Mouse (Mus musculus): ENCODE measurements around the gene Osbpl9. TPM values are rescaled to one million over a fixed set of nuclear protein-coding genes. Genes with fewer than 3 reads are reported as not detected.
A peak's percentile ranks its signal among the peaks of the same experiment; 100 is the strongest.

The Osbpl9 gene
- polyA plus RNA-seq, 1 experiment from 2014 or later = 60.0 TPM

DNA sequence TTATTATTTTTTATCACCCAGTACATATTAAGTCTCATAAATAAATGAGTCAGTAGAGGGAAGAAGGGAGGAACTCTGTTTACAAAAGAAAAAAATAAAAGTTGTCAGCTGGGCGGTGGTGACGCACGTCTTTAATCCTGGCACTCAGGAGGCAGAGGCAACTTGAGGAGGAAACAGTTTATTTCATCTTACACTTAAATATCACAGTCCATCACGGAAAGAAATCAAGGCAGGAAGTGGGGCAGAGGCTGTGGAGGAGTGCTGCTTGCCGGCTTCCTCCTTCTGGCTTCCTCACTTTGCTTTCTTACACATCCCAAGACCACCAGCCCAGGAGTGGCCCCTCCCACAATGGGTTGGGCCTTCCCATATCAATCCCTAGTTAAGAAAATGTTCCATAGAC, 24.0 kb upstream of the Osbpl9 start:
- WGBS = 66% methylated on average over 5 of the region's 5 CpGs
- Histone ChIP-seq H3K36me3 (replicated peaks) (no peaks in the 10 kb centered on the region), H3K4me3 (no peak overlapping the region), H3K27ac (replicated peaks) (no peak overlapping the region), H3K27me3 (replicated peaks; ENCODE audit: low read depth, poor library complexity, severe bottlenecking) (no peaks in the 10 kb centered on the region), H3K4me1 (peaks cover 18% of the 10 kb centered on the region), H3K9me3 (no peaks in the 10 kb centered on the region)
- DNase-seq (ENCODE audit: low spot score) = no peak

DNA sequence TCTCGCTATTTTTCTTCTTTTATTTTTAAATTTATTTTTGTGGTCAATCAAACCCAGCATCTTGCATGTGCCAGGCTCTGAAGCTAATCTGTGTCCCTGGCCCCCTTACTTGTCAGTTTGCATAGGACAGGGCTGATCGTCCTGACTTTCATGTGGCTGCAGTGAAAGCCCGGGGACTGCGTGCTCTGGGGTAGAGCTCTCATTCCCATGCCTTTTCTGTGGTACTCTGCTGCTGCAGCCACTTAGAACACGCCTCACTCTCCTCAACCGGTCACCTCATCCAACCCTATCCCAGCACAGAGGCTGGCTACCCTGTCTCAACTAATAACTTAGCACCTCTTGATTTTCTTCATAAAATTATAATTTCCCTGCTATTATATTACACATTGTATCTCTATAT, 23.5 kb upstream of the Osbpl9 start:
- Histone ChIP-seq H3K9me3 (no peaks in the 10 kb centered on the region), H3K36me3 (replicated peaks) (no peaks in the 10 kb centered on the region), H3K27ac (replicated peaks) (peak overlapping the region; percentile 52; the same call in 1 of the 2 replicates), H3K4me3 (no peak overlapping the region), H3K4me1 (peaks cover 18% of the 10 kb centered on the region), H3K27me3 (replicated peaks; ENCODE audit: low read depth, poor library complexity, severe bottlenecking) (no peaks in the 10 kb centered on the region)
- 67% methylated on average over 6 of the region's 6 CpGs for WGBS
- no peak for DNase-seq (ENCODE audit: low spot score)

DNA sequence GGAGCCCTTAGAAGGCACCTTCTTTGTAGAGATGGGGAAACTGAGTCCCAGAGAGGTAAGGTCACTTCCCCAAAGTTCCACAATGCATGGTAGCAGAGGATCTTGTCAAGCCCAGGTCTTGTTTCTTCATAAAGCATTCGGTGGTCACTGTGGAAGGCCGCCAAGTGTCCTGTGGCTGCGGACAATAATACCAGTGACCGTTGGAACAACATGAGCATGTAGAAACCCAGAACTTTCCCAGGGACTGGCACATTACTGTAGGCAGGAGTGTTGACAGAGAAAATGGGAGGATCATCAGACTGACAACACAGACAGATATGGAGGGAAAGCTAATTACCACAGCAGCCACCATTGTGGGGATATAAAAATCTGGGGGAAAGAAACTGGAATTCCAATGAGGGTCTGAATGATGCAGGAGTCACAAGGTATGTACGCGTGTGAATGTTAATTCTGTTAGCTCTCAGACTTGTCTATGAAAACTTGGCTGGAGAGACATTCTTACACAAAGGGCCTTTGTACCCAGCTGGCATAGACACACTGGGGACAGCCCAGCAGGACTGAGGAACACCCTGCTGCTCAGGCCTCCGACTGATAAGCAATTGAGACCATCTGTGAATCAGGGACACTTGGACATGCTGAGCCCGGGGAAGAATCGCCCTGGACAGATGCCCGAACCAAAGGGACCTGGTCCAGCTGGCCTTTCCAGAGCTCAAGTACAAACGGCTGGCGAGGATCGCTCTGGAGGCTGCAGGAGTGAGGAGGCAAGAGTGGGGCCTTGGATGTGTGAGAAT, 22.9 kb upstream of the Osbpl9 start:
- peak; percentile 29 for DNase-seq (ENCODE audit: low spot score)
- WGBS = 57% methylated on average over 13 of the region's 13 CpGs
- no peaks in the 10 kb centered on the region for H3K27me3 ChIP-seq (replicated peaks; ENCODE audit: low read depth, poor library complexity, severe bottlenecking)
- no peaks in the 10 kb centered on the region for H3K9me3 ChIP-seq
- peak overlapping the region; percentile 52 for H3K27ac ChIP-seq (replicated peaks)
- peaks cover 17% of the 10 kb centered on the region for H3K4me1 ChIP-seq
- no peak overlapping the region for H3K4me3 ChIP-seq
- H3K36me3 ChIP-seq (replicated peaks) = no peaks in the 10 kb centered on the region

DNA sequence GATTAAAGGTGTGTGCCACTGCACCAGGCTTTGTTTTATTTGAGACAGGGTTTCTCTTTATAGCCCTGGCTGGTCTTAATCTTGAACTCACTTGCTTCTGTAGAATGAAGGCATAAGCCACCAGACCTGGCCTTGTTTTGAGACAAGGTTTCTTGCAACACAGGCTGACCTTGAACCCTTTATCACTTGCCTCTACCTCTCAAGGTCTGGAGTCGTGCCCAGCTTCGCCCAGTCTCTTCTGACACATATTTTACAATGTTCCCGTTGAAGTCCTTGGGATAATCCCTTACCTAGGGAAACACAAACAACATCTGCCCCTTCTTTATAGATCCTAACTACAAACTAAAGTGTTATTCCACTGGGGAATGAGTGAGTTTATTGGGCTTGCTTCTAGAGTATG, 19.9 kb upstream of the Osbpl9 start:
- Histone ChIP-seq H3K4me1 (peaks cover 14% of the 10 kb centered on the region), H3K4me3 (no peak overlapping the region), H3K9me3 (no peaks in the 10 kb centered on the region), H3K27ac (replicated peaks) (no peak overlapping the region), H3K27me3 (replicated peaks; ENCODE audit: low read depth, poor library complexity, severe bottlenecking) (no peaks in the 10 kb centered on the region), H3K36me3 (replicated peaks) (no peaks in the 10 kb centered on the region)
- DNase-seq (ENCODE audit: low spot score) = no peak
- WGBS = 82% methylated on average over 3 of the region's 3 CpGs

DNA sequence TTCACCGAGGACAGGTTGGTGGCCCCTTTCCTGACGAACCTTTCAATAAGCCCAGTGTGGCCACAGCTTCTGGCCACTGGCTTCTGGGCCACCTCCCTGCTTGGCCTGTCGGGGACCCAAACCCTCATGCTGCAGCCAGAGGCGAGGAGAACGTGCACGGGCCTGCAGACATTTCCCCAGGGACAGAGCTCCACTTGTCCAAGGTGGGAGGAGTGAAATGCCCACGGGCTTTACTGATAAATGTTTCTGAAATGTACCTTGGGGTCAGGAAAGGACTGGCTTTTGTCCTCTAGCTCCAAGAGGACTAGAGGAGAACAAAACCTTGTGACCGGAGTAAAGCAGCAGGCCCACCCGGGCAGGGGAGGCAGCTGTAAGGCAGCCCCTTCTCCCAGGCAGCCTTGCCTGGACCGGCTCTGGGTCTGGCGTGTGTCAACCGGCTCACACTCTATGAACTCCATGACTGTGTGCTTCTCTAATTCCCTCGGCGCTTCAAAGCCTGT, 18.4 kb upstream of the Osbpl9 start:
- Histone ChIP-seq H3K4me3 (no peak overlapping the region), H3K9me3 (no peaks in the 10 kb centered on the region), H3K27ac (replicated peaks) (peak overlapping the region; percentile 54), H3K27me3 (replicated peaks; ENCODE audit: low read depth, poor library complexity, severe bottlenecking) (no peaks in the 10 kb centered on the region), H3K36me3 (replicated peaks) (no peaks in the 10 kb centered on the region), H3K4me1 (peaks cover 9% of the 10 kb centered on the region)
- no peak for DNase-seq (ENCODE audit: low spot score)
- WGBS = 71% methylated on average over 14 of the region's 14 CpGs

GRCm38 (mm10) chr4:109218008-109218407, 15.9 kb upstream of the Osbpl9 start:
- H3K9me3 ChIP-seq = no peaks in the 10 kb centered on the region
- H3K27ac ChIP-seq (replicated peaks) = no peak overlapping the region
- DNase-seq (ENCODE audit: low spot score) = no peak
- H3K4me1 ChIP-seq = no peaks in the 10 kb centered on the region
- H3K4me3 ChIP-seq = no peak overlapping the region
- H3K36me3 ChIP-seq (replicated peaks) = no peaks in the 10 kb centered on the region
- no peaks in the 10 kb centered on the region for H3K27me3 ChIP-seq (replicated peaks; ENCODE audit: low read depth, poor library complexity, severe bottlenecking)
- WGBS = 73% methylated on average over 7 of the region's 7 CpGs

DNA sequence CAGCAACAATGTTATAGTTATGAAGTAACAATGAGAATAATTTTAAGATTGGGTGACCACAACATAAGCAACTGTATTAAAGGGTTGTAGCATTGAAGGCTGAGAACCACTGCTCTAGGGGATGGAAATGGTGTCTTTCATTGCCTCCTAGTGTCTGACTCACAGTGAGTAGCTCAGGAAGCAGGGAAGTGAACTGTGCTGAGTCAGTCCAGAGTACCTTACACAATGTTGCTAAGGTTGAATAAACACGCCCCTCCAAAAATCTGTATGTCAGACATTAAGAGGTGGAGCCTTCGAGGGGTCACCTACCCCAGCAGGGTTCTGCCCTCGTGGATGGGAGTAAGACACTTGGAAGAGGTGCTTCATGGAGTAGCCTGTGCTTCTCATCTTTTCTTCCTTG, 11.9 kb upstream of the Osbpl9 start:
- Histone ChIP-seq H3K27me3 (replicated peaks; ENCODE audit: low read depth, poor library complexity, severe bottlenecking) (no peaks in the 10 kb centered on the region), H3K9me3 (no peaks in the 10 kb centered on the region), H3K4me1 (0 out of 2 replicates have a peak, but pooled peaks cover 2% of the 10 kb centered on the region), H3K27ac (replicated peaks) (no peak overlapping the region), H3K4me3 (no peak overlapping the region), H3K36me3 (replicated peaks) (no peaks in the 10 kb centered on the region)
- DNase-seq (ENCODE audit: low spot score) = no peak
- 69% methylated on average over 3 of the region's 3 CpGs for WGBS

DNA sequence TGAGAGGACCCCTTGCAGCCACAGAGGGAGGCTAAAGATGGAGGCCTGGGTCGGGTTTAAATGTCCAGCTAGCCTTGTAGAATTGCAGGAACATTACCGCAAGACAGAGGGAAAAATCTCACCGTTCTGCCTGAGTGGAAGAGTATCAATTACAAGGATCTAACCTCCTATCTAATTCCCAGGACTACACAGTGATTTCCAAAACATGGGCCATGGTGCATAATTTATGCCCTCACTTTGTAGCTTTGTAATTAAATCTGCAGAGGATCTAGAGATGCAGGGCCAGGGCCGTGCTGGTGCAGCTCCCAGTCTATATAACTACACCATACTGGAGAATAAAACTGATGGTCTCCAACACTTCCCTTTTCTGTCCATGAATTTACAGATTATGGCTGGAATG, 8.8 kb upstream of the Osbpl9 start:
- Histone ChIP-seq H3K4me1 (0 out of 2 replicates have a peak, but pooled peaks cover 2% of the 10 kb centered on the region), H3K4me3 (no peak overlapping the region), H3K9me3 (no peaks in the 10 kb centered on the region), H3K27me3 (replicated peaks; ENCODE audit: low read depth, poor library complexity, severe bottlenecking) (no peaks in the 10 kb centered on the region), H3K36me3 (replicated peaks) (no peaks in the 10 kb centered on the region), H3K27ac (replicated peaks) (no peak overlapping the region)
- WGBS = 72% methylated on average over 4 of the region's 4 CpGs
- no peak for DNase-seq (ENCODE audit: low spot score)

DNA sequence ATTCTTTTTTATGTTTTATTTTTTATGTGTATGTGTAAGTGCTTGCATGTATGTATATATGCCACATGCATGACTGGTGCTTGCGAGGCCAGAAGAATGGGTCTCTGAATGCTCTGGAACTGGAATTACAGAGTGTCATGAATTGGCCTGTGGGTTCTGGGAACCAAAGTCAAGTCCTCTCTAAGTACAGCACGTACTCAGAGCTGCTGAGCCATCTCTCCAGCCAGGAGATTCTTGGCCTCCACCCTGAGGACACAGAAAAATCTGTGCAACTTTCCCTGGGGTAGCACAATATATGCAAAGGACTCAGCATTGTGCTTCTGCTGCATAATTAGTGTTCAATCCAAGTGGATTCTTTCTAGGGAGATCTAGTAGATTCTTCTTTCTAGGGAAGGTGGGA, 8.2 kb upstream of the Osbpl9 start:
- DNase-seq (ENCODE audit: low spot score) = no peak
- Histone ChIP-seq H3K27ac (replicated peaks) (no peak overlapping the region), H3K9me3 (no peaks in the 10 kb centered on the region), H3K4me1 (0 out of 2 replicates have a peak, but pooled peaks cover 2% of the 10 kb centered on the region), H3K36me3 (replicated peaks) (no peaks in the 10 kb centered on the region), H3K4me3 (no peak overlapping the region), H3K27me3 (replicated peaks; ENCODE audit: low read depth, poor library complexity, severe bottlenecking) (no peaks in the 10 kb centered on the region)
- 85% methylated on average over 2 of the region's 2 CpGs for WGBS

DNA sequence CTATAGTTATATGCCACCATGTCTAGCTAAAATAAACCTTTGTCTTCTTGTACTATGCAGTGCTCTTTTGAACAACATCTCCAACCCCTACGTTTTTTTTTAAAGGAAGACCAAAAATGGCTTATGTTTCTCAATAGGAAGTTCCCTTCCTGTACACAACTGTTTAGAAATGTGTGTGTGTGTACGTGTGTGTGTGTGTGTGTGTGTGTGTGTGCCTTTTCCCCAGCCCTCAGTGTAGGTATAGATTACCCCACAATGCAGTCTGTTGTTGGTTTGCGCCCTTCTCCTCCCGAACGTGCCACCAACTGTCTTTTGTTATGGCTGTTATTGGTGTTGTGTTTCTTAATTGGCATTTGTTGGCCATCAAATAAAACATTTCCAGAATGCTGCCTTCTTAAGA, 5.5 kb upstream of the Osbpl9 start:
- peaks cover 3% of the 10 kb centered on the region for H3K4me1 ChIP-seq
- no peaks in the 10 kb centered on the region for H3K9me3 ChIP-seq
- WGBS = 77% methylated on average over 5 of the region's 5 CpGs
- no peak overlapping the region for H3K27ac ChIP-seq (replicated peaks)
- H3K27me3 ChIP-seq (replicated peaks; ENCODE audit: low read depth, poor library complexity, severe bottlenecking) = no peaks in the 10 kb centered on the region
- no peak overlapping the region for H3K4me3 ChIP-seq
- DNase-seq (ENCODE audit: low spot score) = no peak
- H3K36me3 ChIP-seq (replicated peaks) = no peaks in the 10 kb centered on the region

DNA sequence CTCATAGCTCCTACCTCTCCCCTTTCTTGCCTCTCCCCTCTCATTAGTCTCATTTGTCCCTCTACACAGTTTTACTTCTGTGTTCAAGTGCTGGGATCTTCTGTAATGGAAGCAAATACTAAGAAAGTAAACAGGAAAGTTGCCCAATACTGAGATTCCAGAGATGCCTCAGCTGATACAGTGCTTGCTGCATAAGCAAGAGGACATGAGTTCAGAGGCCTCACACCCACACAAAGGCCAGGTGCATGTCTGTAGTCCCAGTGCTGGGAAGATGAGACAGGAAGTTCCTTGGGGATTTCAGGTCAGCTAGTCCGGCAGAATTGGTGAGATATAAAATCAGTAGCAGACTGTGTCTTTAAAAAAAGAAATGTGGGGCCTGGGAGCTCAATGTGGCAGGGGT, 2.3 kb upstream of the Osbpl9 start:
- 69% methylated on average over 1 of the region's 1 CpGs for WGBS
- DNase-seq (ENCODE audit: low spot score) = no peak
- H3K4me1 ChIP-seq = peaks cover 11% of the 10 kb centered on the region
- H3K27ac ChIP-seq (replicated peaks) = no peak overlapping the region
- no peaks in the 10 kb centered on the region for H3K36me3 ChIP-seq (replicated peaks)
- H3K4me3 ChIP-seq = no peak overlapping the region
- no peaks in the 10 kb centered on the region for H3K9me3 ChIP-seq
- H3K27me3 ChIP-seq (replicated peaks; ENCODE audit: low read depth, poor library complexity, severe bottlenecking) = no peaks in the 10 kb centered on the region

DNA sequence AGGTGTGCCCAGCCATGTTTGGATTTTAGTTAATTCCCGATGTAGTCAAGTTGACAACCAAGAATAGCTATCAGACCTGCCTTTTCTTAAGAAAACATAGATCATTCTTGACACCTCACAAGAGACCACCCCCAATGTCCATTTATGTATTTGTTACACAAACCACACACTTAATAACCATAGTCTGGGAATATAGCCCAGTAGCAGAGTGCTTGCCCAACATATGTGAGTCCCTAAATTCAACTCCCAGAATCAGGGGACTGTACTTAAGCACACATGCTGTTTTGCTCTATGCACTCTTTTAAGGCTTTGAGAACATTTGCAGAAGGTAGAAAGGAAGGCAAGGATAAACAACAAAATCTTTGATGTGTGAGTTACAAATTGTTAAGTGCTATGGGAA, 1.9 kb upstream of the Osbpl9 start:
- no peaks in the 10 kb centered on the region for H3K36me3 ChIP-seq (replicated peaks)
- no peak for DNase-seq (ENCODE audit: low spot score)
- H3K4me3 ChIP-seq = no peak overlapping the region
- no peaks in the 10 kb centered on the region for H3K9me3 ChIP-seq
- H3K27ac ChIP-seq (replicated peaks) = no peak overlapping the region
- peaks cover 11% of the 10 kb centered on the region for H3K4me1 ChIP-seq
- 89% methylated on average over 1 of the region's 1 CpGs for WGBS
- no peaks in the 10 kb centered on the region for H3K27me3 ChIP-seq (replicated peaks; ENCODE audit: low read depth, poor library complexity, severe bottlenecking)

DNA sequence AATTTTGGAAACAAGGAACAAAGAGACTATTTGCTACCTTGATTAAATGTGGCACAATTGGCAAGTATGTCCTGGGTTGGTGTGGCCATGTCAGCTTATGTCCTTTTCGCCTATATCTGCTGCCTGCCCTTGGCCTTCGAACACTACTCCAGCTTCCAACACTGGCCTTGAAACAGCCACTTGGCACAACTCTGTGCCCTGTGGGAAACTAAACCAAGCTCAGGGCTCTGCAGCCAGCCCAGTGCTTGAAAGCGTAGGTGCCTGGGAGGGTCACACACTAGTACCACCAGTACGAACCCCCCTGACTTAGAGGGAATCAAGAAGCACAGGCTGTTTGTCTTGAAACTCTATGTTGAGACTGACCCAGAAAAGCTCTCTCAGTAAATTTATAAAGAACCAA, 3.0 kb downstream of the Osbpl9 start:
- no peak overlapping the region for H3K27ac ChIP-seq (replicated peaks)
- H3K4me3 ChIP-seq = no peak overlapping the region
- DNase-seq (ENCODE audit: low spot score) = no peak
- peaks cover 11% of the 10 kb centered on the region for H3K4me1 ChIP-seq
- H3K36me3 ChIP-seq (replicated peaks) = peaks cover 10% of the 10 kb centered on the region; the same call in 1 of the 2 replicates
- no peaks in the 10 kb centered on the region for H3K27me3 ChIP-seq (replicated peaks; ENCODE audit: low read depth, poor library complexity, severe bottlenecking)
- 92% methylated on average over 4 of the region's 4 CpGs for WGBS
- no peaks in the 10 kb centered on the region for H3K9me3 ChIP-seq

Measured in embryonic facial prominence, embryonic 10.5 days (tissue).